Mouse (Mus musculus) hindbrain, embryonic 16.5 days (tissue): Measurements from ENCODE around the gene Eci3. TPM values are rescaled to one million over a fixed set of nuclear protein-coding genes. Genes with fewer than 3 reads are reported as not detected.
"Not testable (repeated sequence)": the region's sequence is repeated elsewhere in the genome, so short reads cannot be mapped to it uniquely, and the experiment has no call there.

Source experiments
- ATAC-seq: fragments of 200-750 bp; cut with Nextera tagmentation; 2 replicates; pipeline ENCODE4 v1.8.0; 2017; ENCODE audit warnings: moderate TSS enrichment, moderate library complexity
- H3K27ac ChIP-seq: fragments of 300-500 bp; sonication (generic); 2 replicates; pipeline ENCODE4 v1.5.1; 2014; ENCODE audit warnings: low read depth, mild to moderate bottlenecking, control low read depth, low read length, moderate library complexity
- H3K27me3 ChIP-seq: fragments of 300-500 bp; sonication (generic); replicated peaks from 2 replicates; pipeline ENCODE4 v1.6.1; 2014; ENCODE audit warnings: low read length; ENCODE audit not compliant: control insufficient read depth, insufficient read depth
- H3K36me3 ChIP-seq: fragments of 300-500 bp; sonication (generic); 2 replicates; pipeline ENCODE4 v1.6.1; 2014; ENCODE audit warnings: mild to moderate bottlenecking, low read length, moderate library complexity, mixed read lengths; ENCODE audit not compliant: control insufficient read depth, insufficient read depth
- H3K4me1 ChIP-seq: fragments of 300-500 bp; sonication (generic); 2 replicates; pipeline ENCODE4 v1.6.1; 2014; ENCODE audit warnings: low read depth, low read length; ENCODE audit not compliant: control insufficient read depth, insufficient read depth
- H3K4me2 ChIP-seq: fragments of 300-500 bp; sonication (generic); 2 replicates; pipeline ENCODE4 v1.6.1; 2014; ENCODE audit warnings: mild to moderate bottlenecking, low read length, control low read depth, moderate library complexity
- H3K4me3 ChIP-seq: fragments of 300-500 bp; sonication (generic); 2 replicates; pipeline ENCODE4 v1.5.1; 2014; ENCODE audit warnings: mild to moderate bottlenecking, low read length, control low read depth, moderate library complexity
- H3K9ac ChIP-seq: fragments of 300-500 bp; sonication (generic); 2 replicates; pipeline ENCODE4 v1.6.1; 2014; ENCODE audit warnings: low read depth, mild to moderate bottlenecking, control low read depth, low read length, moderate library complexity
- H3K9me3 ChIP-seq: fragments of 300-500 bp; sonication (generic); 2 replicates; pipeline ENCODE4 v1.6.1; 2014; ENCODE audit warnings: mild to moderate bottlenecking, low read length, moderate library complexity; ENCODE audit not compliant: control insufficient read depth
- WGBS: fragments of 180-500 bp; shearing (Covaris S2); extraction: QIAGEN DNeasy Blood & Tissue Kit; methylation state at CpG from one replicate; pipeline ENCODE4 v1.1.7; 2014; 5-methylcytosine and 5-hydroxymethylcytosine counted together
- polyA plus RNA-seq: library from polyadenylated mRNA; unstranded; fragments of >200 nt; fragmentation: Nextera tagmentation; extraction: Ambion mirVana; gene quantifications from 2 replicates; pipeline ENCODE4 v1.2.1, GENCODE M21; 2015

Eci3 gene
- polyA plus RNA-seq = 0.62 and 1.6 TPM in 2 replicates

DNA sequence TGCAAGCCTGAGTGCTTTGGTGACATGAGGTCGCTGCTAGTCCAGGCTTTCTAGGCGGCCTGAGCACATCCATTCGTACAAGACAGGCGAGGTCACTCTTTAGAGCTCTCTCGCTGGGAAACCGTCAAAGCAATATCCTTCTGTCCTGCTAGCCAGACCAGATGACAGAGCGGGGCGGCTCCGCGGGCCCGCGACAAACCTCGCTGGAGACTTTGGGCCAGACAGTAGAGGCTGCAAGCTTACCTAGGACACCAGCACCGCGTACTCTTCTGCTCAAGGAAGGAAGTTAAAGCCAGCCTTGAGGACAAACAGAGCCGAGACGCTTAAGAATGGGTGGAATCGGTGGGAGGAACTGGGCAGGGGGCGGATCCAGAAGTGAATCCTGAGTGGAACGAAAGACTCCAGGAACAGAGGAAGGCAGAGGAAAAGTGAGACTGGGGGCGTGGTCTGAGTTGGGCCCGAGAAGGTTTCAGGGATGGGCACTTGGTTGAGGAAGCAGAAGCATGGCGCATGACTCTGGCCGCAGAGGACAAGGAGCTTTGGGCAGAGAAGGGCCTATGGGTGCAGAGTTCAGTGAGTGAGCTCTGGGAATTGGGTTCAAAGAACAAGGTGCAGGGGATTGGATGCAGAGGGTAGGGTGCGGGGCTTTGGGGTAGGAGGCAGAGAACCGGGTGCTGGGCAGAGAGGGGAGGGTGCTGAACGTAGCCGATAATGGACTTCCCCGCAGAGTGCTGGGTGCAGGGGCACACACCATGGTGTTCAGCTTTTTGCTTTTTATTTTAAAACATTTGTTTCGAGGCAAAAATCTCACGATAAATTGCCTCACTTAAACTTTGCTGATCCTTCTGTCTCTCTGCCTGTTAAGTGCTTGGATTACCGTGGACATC is at the start of gene Eci3:
Gene Eci3 (minus strand): TSS at position 300 of the 887 bp plus-strand sequence.
- 2% methylated on average over 32 of the region's 32 CpGs for WGBS
- peaks cover 12% of the 10 kb centered on the region for H3K4me1 ChIP-seq
- ATAC-seq = peak; percentile 80

DNA sequence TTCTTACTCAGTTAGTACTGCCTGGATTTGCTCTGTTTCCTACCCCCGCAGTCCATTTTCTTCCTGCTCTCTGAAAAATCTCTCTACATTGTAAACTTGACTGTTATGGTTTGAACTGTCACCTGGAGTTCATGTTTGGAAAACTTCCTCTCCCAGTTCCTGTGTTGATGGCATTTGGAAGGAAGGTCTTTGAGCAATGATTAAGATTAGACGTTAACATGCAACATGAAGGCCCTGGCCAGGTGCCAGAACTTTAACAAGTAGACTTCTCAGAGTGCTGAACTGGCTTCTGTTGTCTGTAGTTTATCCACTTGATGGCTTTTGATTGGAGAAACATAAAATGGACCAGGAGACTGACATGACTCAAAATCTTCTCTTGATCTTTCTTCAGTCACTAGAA is 32.3 kb upstream of the Eci3 start:
- WGBS = 76% methylated on average over 2 of the region's 2 CpGs
- Histone ChIP-seq H3K9me3 (peaks cover 3% of the 10 kb centered on the region; the same call in 1 of the 2 replicates), H3K36me3 (no peaks in the 10 kb centered on the region), H3K4me2 (no peak overlapping the region), H3K27me3 (no peaks in the 10 kb centered on the region), H3K9ac (no peak overlapping the region), H3K27ac (no peak overlapping the region), H3K4me1 (peaks cover 15% of the 10 kb centered on the region), H3K4me3 (no peak overlapping the region)
- ATAC-seq = no peak

More for the DNA sequence above, at the start of gene Eci3:
- Histone ChIP-seq H3K4me3 (peak within 1 kb of the TSS; percentile 48), H3K9me3 (no peaks in the 10 kb centered on the region), H3K27ac (no peak within 1 kb of the TSS), H3K9ac (peak within 1 kb of the TSS; percentile 65), H3K36me3 (no peaks in the 10 kb centered on the region), H3K27me3 (no peaks in the 10 kb centered on the region), H3K4me2 (peak within 1 kb of the TSS; percentile 92)

DNA sequence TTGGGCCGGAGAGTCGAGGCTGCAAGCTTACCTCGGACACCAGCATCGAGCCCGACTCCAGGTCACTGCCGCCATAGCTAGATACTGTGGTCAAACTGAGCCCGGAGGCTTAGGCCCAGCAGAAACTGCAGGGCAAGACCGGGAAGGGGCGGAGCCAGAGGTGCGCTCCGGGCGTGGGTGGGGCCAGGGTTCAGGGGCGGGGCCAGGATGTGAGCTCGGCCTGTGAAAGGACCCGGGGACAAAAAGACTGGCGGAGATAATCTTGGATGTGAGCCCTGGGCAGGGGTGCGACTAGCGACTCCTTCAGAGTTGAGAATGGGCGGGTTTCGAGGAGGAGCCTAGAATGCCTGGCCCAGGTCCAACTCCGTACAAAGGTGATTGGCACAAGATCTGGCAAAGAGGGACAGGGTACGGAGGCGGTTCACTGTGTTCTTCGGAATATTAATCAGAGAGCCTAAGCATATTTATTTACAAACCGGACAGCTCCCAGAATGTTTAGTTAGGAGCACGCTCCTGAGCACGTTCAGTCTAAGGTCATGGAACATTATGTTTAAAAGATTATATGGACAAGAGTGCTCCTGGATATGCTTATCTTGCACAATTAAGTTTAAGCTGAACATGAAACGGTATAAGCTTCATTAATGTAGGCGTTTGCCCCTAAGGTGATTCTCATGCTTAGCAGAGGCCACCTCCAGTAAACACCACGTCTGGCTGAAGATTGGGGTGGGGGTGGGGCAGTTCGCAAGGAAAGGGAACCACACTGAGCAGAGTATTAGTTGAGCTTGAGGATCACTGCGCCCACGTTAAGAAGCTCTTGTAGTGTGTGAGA is 30.6 kb upstream of the Eci3 start:
- Histone ChIP-seq H3K4me3 (peak overlapping the region; percentile 64), H3K9ac (peak overlapping the region; percentile 80), H3K4me1 (peaks cover 15% of the 10 kb centered on the region), H3K27me3 (no peaks in the 10 kb centered on the region), H3K36me3 (0 out of 2 replicates have a peak, but pooled peaks cover 3% of the 10 kb centered on the region), H3K27ac (peak overlapping the region; percentile 87), H3K9me3 (peaks cover 3% of the 10 kb centered on the region; the same call in 1 of the 2 replicates), H3K4me2 (peak overlapping the region; percentile 84)
- WGBS = 1% methylated on average over 33 of the region's 33 CpGs
- ATAC-seq = peak; percentile 97

DNA sequence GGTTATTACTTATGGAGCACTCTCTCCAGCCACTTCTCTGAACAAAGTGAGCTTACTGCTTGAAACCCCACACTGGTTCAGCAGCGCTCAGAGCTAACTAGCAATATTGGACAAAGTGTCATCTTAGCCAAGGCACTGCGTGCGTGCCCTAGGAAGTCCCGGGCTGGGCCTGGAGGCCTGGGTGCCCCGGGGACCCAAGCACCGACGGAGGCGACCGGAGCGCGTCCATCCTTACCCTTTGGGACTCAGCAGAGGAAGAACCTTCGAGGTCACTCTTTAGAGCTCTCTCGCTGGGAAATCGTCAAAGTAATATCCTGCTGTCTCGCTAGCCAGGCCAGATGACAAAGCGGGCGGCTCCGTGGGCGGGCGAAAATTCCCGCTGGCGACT is 30.0 kb upstream of the Eci3 start:
- ATAC-seq = peak; percentile 44
- Histone ChIP-seq H3K4me2 (peak overlapping the region; percentile 84), H3K4me1 (peaks cover 15% of the 10 kb centered on the region), H3K4me3 (peak overlapping the region; percentile 64), H3K9ac (peak overlapping the region; percentile 80), H3K27me3 (no peaks in the 10 kb centered on the region), H3K9me3 (peaks cover 3% of the 10 kb centered on the region; the same call in 1 of the 2 replicates), H3K36me3 (0 out of 2 replicates have a peak, but pooled peaks cover 3% of the 10 kb centered on the region), H3K27ac (peak overlapping the region; percentile 87)
- WGBS = under 1% methylated on average over 22 of the region's 22 CpGs

DNA sequence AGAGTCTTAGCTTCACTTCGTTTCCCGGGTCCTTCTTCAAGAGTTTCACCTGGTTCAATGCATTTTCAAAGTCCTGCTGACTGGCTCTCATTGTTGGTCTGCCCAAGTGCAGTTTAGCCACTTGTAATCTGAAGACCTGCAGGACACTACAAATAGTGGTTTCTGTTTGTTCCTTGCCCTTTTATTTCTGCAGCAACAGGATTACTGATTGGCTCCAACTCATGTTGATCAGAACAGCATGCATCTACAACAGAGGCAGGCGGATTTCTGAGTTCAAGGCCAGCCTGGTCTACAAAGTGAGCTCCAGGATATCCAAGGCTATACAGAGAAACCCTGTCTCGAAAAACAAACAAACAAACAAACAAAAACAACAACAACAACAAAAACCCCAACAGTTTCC is 29.5 kb upstream of the Eci3 start:
- 71% methylated on average over 4 of the region's 4 CpGs for WGBS
- peaks cover 3% of the 10 kb centered on the region; the same call in 1 of the 2 replicates for H3K36me3 ChIP-seq
- H3K9ac ChIP-seq = peak overlapping the region; percentile 80
- H3K27ac ChIP-seq = no peak overlapping the region
- peak overlapping the region; percentile 64 for H3K4me3 ChIP-seq
- H3K4me2 ChIP-seq = peak overlapping the region; percentile 84
- peaks cover 15% of the 10 kb centered on the region for H3K4me1 ChIP-seq
- H3K9me3 ChIP-seq = no peaks in the 10 kb centered on the region
- H3K27me3 ChIP-seq = no peaks in the 10 kb centered on the region
- no peak for ATAC-seq

DNA sequence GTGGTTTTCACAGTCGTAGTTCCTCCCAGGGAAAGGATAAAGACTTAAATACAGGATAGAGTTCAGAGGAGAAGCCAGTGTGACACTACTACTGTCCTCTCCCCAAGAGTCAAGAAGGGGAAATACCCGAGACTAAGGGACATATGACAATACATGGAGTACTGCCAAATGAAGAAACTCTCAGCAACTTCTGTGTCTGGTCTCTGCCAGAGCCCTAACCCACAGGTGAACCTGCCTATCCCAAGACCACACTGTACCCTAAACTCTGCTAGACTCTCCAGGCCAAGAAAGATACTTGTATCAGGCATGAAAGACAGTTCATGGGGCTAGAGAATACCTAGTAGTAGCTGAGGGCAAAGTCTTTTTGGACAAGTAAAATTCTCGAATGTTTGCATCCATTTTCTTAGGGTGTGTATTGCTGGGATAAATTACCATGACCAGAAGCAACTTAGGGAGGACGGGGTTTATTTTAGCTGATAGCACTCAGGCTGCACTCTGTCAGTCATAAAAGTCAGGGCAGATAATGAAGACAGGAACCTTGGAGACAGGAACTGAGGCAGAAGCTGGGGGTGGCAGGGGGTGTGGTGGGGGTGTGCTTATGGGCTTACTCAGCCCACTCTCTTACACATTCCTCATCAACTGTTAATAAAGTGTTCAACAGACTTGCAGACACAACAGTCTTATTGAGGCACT is 28.1 kb upstream of the Eci3 start:
- WGBS = 70% methylated on average over 4 of the region's 4 CpGs
- Histone ChIP-seq H3K9ac (no peak overlapping the region), H3K9me3 (no peaks in the 10 kb centered on the region), H3K27ac (no peak overlapping the region), H3K27me3 (no peaks in the 10 kb centered on the region), H3K4me3 (no peak overlapping the region), H3K4me2 (no peak overlapping the region), H3K36me3 (peaks cover 7% of the 10 kb centered on the region), H3K4me1 (peaks cover 15% of the 10 kb centered on the region)
- ATAC-seq = no peak

DNA sequence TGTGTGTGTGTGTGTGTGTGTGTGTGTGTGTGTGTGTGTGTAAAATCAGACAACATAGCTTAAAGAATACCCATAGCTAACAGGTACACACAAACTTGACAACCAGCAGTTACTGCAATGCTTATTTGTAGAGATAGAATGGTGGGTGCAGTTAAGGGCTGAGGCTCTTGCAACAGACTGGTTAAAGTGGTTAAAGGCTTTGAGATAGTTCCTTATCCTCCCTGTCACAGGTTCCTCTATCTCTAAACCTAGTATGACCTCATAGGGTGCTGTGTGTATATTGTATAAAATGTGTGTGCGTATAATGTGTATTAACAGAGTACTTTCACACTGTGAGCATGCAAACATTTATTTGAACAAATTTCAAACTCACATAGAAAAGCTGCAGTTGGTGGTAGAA is 19.9 kb upstream of the Eci3 start:
- H3K27me3 ChIP-seq = not testable (repeated sequence)
- 93% methylated on average over 1 of the region's 1 CpGs for WGBS

DNA sequence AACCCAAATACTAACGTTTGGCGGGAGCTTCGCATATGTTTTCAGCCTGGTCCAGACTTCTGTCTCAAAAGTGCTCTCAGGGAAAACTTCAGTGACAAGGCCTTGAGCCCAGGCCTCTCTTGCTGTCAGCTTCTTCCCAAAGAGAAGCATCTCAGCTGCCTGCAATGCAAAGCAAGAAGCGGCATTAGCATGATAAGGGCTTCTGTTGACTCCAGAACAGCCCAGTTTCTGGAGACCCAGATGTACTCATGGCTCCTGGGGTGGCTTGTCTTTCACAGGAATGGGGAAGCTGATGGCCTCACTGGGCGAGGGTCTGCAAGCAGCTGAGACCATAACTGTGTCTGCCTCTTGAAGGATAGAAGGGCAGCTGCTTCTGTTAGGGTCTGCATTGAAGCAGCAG is 15.0 kb upstream of the Eci3 start:
- not testable (repeated sequence) for ATAC-seq, H3K27me3 ChIP-seq, H3K4me2 ChIP-seq, H3K27ac ChIP-seq, H3K4me1 ChIP-seq, H3K9me3 ChIP-seq, H3K4me3 ChIP-seq, H3K9ac ChIP-seq
- 60% methylated on average over 5 of the region's 5 CpGs for WGBS
- peaks cover 21% of the 10 kb centered on the region for H3K36me3 ChIP-seq

More for the DNA sequence above, 19.9 kb upstream of the Eci3 start:
- not testable (repeated sequence) for H3K27ac ChIP-seq, H3K4me2 ChIP-seq, ATAC-seq, H3K9ac ChIP-seq, H3K4me3 ChIP-seq, H3K9me3 ChIP-seq, H3K4me1 ChIP-seq
- H3K36me3 ChIP-seq = peaks cover 26% of the 10 kb centered on the region
